Mouse (Mus musculus) testis, postnatal 14 days (tissue): ENCODE data around the gene AY074887.
"Not testable (repeated sequence)": the region's sequence is repeated elsewhere in the genome, so short reads cannot be mapped to it uniquely, and the experiment has no call there.

Source experiments
- DNase-seq: peaks from one replicate; pipeline ENCODE4 v3.0.0; 2021; ENCODE audit warnings: low spot score

Gene AY074887

DNA sequence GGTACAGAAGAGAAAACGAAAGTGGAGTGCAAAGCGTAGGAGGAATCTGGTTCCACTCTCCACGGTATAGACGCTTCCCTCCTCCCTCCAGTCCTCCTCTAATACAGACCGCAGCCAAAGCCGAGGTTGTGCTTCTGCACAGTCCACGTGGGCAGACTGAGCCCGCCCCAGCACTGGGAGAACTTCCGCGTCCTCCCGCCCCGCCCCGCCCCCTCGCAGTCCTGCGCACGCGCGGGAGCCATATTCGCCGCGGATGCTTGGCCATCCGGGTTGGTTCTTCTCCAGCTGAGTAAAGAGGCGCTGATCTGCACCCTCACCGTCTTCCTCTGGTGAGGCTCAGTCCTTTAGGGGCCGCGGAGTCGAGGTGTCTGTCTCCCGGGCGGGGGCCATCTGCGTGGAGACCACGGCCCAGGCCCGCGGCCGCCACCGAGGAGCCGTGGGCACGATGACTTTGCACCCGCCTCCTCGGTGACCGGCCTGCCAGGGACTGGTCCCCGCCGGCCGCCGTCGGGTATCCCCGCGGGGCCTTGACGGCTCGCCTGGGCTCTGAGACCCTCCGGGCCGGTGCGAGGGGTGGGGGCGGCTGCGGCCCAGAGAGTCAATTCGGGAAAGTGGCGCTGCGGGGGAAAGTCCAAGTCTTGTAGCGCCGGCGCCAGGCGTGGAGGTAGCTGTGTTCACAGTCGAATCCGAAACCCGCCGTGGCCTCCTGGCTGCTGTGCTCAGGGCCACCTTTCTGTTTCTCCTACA is at the start of gene AY074887, which contains the start of gene Psma4:
TSS of gene AY074887 (minus strand) at position 424 of the 747 bp plus-strand sequence.
TSS of gene Psma4 (plus strand) at position 216 of the 747 bp plus-strand sequence.
- DNase-seq: peak; percentile 93

- DNase-seq: no peak
Observed at GRCm38 (mm10) chr9:54995645-54996044, 44.8 kb upstream of the AY074887 start.

DNA sequence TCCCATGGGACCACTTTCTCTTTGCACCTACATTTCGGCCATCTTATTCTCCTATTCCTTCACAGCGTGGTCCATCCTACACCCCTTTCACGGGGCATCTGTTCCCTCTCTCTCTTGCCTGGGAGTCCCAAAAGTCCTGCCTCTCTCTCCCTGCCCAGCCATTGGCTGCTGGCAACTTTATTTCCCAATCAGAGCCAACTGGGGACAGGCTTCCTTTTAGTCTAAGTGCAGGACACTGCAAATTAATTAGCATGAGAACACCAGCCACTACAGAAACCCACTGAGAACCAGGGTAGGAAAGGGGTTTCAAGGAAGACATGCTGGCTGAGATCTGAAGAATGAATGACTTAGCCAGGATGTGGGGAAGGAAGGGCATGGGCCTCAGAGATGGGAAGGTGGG is 43.6 kb upstream of the AY074887 start:
- no peak for DNase-seq

DNA sequence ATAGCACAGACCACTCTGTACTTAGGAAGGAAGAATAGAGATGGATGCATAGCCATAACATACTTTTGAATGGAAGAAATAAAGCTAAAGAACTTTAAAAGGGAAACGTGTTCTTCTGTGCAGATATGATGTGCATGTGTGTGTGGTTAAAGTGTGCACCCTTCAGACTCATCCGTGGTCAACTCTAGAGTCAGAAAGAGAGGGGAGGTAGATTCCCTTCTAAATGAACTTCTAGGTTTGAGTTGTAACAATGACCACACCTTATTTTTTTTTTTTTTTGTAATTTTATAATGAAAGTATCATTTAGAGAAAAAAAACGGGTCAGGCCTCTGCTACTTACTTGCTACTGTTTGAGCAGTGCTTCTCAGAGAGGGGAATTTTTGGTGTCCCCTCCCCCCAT is 39.6 kb upstream of the AY074887 start:
- DNase-seq: no peak

DNA sequence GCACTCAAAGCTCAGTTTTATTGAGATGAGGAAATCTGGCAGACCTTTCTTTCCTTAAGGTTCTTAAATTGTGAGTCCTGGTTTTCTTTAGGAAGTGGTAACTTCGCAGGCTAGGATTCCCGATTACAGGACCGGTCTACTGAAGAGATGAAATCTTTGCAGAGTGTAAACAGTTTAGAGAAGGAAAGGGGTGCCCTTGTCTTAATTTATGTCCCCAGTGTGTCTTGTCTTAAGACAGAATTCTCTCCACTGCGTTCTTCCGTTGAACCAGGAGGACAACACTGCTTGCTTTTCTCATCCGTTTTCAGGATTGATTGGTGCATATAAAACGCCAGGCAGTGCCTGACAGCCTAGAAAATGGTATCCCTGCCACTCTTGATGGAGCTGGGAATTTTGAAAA is 31.6 kb upstream of the AY074887 start:
- no peak for DNase-seq

DNA sequence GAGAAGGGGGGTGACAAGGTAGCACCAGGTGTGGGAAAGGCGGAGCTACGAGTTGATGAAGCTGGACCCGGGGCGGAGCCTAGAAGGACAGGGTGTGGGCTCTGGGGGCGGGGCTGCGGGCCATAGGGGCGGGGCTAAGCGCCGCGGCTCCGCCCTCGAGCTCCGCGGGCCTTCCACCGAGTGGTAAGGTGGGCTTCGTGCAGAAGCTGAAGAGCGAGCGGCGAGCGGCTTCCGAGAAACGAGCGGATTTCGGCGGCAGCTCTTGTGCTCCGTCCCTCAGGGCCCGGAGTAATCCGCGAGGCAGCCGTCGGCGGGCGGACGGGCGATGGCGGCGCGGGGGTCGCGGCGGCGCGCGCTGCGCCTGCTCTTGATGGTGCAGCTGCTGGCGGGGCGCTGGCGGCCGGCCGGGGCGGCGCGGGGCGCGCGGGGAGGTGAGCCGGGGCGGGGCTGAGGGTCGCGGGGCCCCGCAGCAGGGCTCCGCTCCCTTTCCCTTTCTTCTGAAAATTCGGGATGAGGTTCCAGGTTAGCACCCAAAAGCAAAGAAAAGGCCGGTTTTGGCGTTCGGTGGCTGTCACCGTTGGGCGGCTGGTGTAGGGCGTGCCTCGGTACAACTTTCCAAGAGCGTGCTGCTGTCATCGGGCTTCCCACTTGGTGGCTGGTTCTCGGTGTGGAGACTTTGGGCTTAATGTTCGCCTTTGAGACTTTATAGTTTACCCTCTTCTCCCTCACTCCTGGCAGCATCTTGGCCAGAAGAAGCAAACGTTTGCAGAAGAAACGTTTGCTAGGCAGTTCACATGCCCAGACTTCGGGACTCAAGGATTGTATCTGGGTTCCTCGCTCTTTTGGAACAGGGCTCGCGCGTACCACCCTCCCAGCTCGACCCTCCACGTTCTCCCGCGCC is 30.7 kb upstream of the AY074887 start:
- DNase-seq: peak; percentile 68

- no peak for DNase-seq
Observed at GRCm38 (mm10) chr9:54980674-54981073, 29.9 kb upstream of the AY074887 start, which contains the start of gene Chrna5. TSS of gene Chrna5 (plus strand) at chr9:54980880.

- DNase-seq: no peak
Observed at GRCm38 (mm10) chr9:54969972-54970637, 19.3 kb upstream of the AY074887 start.

DNA sequence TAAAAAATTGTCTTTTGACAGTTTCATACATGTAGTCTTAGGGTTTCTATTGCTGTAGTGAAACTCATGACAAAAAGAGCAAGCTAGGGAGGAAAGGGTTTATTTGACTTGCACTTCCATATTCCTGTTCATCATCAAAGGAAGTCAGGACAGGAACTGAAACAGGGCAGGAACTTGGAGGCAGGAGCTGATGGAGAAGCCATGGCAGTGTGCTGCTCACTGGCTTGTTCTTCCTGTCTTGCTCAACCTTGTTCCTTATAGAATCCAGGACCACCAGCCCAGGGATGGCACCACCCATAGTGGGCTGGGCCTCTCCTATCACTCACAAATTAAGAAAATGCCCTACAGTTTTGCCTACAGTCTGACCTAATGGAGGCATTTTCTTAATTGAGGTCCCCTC is 12.9 kb upstream of the AY074887 start:
- no peak for DNase-seq

- no peak for DNase-seq
Observed at GRCm38 (mm10) chr9:54961059-54961458, 10.3 kb upstream of the AY074887 start.

GRCm38 (mm10) chr9:54950162-54950561 is 636 bp downstream of the AY074887 start:
- DNase-seq: not testable (repeated sequence)

DNA sequence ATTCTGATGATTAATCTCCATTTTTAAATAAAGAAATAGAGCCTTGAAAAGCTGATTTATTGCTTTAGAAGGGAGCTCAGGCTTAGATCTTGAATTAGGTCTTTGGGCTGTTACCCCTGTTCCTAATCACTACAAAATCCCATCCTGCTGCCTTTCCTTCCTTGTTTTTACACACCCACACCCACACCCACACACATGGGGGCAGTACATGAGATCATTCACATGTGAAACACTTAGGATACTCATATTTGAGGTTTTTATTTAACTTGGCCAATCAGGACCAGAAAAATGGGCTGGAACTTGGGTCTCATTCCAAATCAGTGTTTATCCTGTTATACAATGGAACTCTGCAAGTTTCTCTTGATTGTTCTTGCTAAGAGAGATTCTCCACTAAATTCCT is 1.3 kb downstream of the AY074887 start:
- no peak for DNase-seq

GRCm38 (mm10) chr9:54946256-54946655 is 4.5 kb downstream of the AY074887 start:
- no peak for DNase-seq

GRCm38 (mm10) chr9:54944467-54944866 is 6.3 kb downstream of the AY074887 start:
- no peak for DNase-seq

DNA sequence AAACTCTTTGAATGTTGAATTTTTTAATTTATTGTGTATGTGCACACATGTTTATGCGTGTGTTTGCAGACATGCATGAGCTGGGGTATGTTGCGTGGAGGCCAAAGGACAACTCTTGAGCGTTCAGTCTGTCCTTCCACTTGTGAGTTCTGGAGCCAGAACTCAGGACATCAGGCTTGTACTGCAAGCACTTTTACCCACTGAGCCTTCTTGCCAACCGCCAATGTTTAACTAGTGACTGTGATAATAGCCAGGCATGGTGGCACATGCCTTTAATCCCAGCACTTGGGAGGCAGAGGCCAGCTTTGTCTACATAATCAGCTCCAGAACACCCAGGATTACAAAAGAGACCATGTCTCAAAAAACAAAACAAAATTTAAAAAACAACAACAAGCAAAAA is 8.7 kb downstream of the AY074887 start:
- no peak for DNase-seq

DNA sequence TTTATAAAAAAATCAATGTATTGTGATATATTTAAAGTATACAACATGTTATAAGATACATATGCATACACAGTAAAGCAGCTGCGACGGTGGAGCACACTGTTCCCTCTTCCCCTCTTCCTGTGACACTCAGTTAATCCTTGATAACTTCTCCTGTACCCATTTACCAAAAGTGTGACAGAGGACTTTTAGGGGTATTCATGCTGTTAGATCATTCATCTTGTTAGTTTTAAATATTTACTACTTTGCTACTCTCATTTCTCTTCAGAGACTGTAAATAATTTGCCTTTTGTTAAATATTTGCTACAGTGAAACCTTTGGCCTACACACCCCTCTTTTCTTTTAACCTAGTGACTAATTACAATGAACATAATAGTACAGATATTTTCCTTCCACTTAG is 18.4 kb downstream of the AY074887 start:
- DNase-seq: no peak

DNA sequence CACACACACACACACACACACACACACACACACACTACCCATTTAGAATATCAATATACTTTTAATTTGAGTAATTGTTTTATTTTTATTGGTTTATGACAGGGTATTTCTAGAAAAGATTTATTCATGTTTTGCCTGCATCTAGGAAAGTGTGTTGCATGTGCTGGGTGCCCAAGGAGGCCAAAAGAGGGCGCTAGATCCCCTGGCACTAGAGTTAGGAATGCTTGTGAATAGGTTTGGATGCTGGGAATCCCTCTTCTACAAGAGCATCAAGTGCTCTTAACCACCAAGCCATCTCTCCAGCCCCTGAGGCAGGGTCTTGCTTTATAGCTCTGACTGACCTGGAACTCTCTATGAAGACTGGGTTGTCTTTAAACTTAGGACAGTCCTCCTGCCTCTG is 19.0 kb downstream of the AY074887 start:
- DNase-seq: no peak

- DNase-seq: no peak
Observed at GRCm38 (mm10) chr9:54930741-54931140, 20.1 kb downstream of the AY074887 start.

DNA sequence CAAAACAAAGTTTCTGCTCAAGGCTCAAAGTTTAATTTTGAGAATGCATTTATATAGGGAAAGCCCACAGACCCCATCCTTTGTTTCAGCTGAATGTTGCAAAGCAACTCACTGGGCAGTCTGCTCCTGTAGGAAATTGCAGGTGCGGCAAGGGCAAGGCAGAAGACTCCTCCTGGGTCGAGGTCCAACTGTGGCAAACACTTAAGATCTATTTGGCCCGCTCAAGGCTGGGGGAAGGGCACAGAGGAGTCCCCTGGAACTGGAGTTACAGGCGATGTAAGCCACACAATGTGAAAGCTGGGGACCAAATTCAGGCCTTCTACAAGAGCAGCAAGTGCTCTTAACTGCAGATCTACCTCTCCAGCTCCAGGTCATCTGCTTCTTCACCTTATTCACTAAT is 30.9 kb downstream of the AY074887 start:
- DNase-seq: no peak

DNA sequence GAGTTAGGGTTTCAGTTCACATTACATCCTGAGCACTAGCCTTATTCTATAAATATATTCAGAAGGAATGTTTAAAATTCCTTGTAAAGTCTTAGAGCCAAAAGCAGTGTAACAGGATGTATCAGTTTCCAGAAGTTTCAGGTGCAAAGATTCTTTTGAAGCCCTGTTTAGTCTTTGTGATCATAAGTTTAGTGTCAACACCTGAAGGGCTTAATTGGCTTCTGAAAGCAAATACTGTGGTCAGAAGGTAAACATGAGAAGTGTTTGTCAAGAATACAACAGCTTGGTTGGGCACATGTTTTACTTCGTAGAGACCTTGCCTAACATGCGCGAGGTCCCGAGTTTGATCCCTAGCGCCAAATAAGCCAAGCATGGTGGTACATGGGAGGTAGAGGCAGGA is 32.0 kb downstream of the AY074887 start:
- no peak for DNase-seq

DNA sequence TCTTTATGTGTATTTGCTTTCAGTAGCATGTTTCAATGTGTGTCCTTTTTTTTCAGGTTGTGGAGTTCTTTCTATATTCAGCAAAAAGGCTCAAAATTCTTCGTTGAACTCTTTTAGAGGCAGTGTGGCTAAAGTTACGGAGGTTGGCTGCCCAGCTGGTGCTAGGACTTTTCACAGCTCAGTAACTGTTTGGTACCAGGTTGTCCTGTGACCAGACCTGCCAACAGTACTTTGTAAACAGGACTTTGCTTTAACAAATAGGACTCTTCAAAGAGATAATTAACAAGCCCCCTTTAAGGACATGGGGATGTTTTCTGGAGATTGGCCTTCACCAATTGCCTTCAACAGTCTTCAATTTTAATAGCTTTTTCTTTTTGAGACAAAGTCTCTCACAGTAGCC is 32.6 kb downstream of the AY074887 start:
- DNase-seq: no peak

DNA sequence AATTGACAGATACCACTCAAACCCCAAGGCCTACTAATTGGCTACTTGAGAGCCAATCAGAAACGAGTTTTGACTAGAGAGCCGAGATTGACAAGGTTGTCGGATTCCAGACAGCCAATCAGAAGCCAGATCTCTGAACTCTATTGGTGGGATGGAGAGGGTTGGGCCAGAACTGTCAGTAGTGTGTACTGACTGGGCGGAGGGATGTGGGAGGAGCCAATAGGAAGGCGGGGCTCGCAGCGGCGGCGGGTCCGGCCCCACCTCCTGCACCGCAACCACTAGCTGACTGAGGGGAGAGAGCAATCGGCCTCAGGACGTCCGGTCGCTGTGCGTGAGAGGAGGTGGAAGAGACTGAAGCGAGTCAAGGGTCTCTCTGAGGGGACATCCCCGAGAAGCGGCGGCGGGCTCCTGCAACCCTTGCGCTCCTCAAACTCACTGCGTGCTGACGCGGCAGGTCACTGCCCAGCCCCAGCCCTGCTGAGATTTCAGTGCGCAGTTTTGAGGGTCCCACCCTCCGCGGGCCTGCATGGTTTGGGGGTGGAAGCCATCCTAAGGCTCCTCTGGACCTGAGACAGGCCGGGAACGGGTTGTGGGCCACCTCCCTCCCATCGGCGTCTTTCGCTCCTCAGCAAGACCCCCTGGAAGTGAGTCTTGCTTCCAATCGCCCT is 33.7 kb downstream of the AY074887 start, which contains the start of gene Hykk:
TSS of gene Hykk (plus strand) at position 274 of the 668 bp plus-strand sequence.
- DNase-seq: peak; percentile 94
